Mouse (Mus musculus): ENCODE measurements around the gene Ap4s1. TPM values are rescaled to one million over a fixed set of nuclear protein-coding genes. Genes with fewer than 3 reads are reported as not detected.

Gene Ap4s1
- polyA plus RNA-seq, 1 experiment from 2014 or later, result 34.9 TPM

- ATAC-seq (ENCODE audit: insufficient number of reproducible peaks, insufficient read depth, low FRiP score, low TSS enrichment, low read depth), result peak; percentile 20; the same call in 1 of the 2 replicates
Measured at GRCm38 (mm10) chr12:51735840-51736271, 45.0 kb downstream of the Ap4s1 start.

GRCm38 (mm10) chr12:51736381-51736780 is 45.5 kb downstream of the Ap4s1 start:
- 69% methylated on average over 3 of the region's 3 CpGs for WGBS
- Histone ChIP-seq H3K27ac (peak overlapping the region; percentile 45; the same call in 1 of the 2 replicates), H3K4me2 (no peak overlapping the region), H3K9ac (replicated peaks) (no peak overlapping the region), H3K27me3 (no peaks in the 10 kb centered on the region), H3K36me3 (peaks cover 4% of the 10 kb centered on the region; the same call in 1 of the 2 replicates), H3K4me3 (replicated peaks) (no peak overlapping the region), H3K4me1 (replicated peaks) (0 out of 2 replicates have a peak, but pooled peaks cover 5% of the 10 kb centered on the region), H3K9me3 (no peaks in the 10 kb centered on the region)
- ATAC-seq (ENCODE audit: insufficient number of reproducible peaks, insufficient read depth, low FRiP score, low TSS enrichment, low read depth), result no peak

More at GRCm38 (mm10) chr12:51735840-51736271, 45.0 kb downstream of the Ap4s1 start:
- no peak overlapping the region for H3K4me2 ChIP-seq
- no peak overlapping the region for H3K9ac ChIP-seq (replicated peaks)
- H3K9me3 ChIP-seq, result no peaks in the 10 kb centered on the region
- 0 out of 2 replicates have a peak, but pooled peaks cover 5% of the 10 kb centered on the region for H3K4me1 ChIP-seq (replicated peaks)
- no peak overlapping the region for H3K4me3 ChIP-seq (replicated peaks)
- H3K36me3 ChIP-seq, result 0 out of 2 replicates have a peak, but pooled peaks cover 2% of the 10 kb centered on the region
- 52% methylated on average over 7 of the region's 7 CpGs for WGBS
- H3K27ac ChIP-seq, result peak overlapping the region; percentile 45; the same call in 1 of the 2 replicates
- H3K27me3 ChIP-seq, result no peaks in the 10 kb centered on the region

DNA sequence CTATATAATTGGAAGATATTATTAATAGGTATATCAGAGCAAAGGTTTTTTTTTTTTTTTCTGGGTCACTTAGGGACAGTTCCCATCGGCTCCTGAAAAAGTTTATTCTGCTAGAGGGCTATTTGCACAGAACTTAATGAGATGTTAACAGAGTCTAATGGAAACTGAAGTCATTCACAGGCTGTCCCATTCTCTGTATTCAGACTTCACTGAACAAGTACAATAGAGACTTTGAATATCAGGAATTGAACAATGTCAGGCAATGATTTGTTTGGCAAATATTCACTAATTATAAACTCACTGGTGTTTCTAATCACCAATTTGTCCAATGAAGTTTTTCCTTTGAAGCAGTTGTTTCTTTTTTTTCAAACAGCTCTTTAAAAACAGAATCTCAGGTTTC is 46.0 kb downstream of the Ap4s1 start:
- H3K4me2 ChIP-seq, result no peak overlapping the region
- no peaks in the 10 kb centered on the region for H3K27me3 ChIP-seq
- no peak overlapping the region for H3K9ac ChIP-seq (replicated peaks)
- ATAC-seq (ENCODE audit: insufficient number of reproducible peaks, insufficient read depth, low FRiP score, low TSS enrichment, low read depth), result no peak
- WGBS, result 71% methylated on average over 1 of the region's 1 CpGs
- peaks cover 8% of the 10 kb centered on the region; the same call in 1 of the 2 replicates for H3K36me3 ChIP-seq
- H3K4me1 ChIP-seq (replicated peaks), result 0 out of 2 replicates have a peak, but pooled peaks cover 5% of the 10 kb centered on the region
- no peak overlapping the region for H3K27ac ChIP-seq
- no peak overlapping the region for H3K4me3 ChIP-seq (replicated peaks)
- H3K9me3 ChIP-seq, result no peaks in the 10 kb centered on the region

DNA sequence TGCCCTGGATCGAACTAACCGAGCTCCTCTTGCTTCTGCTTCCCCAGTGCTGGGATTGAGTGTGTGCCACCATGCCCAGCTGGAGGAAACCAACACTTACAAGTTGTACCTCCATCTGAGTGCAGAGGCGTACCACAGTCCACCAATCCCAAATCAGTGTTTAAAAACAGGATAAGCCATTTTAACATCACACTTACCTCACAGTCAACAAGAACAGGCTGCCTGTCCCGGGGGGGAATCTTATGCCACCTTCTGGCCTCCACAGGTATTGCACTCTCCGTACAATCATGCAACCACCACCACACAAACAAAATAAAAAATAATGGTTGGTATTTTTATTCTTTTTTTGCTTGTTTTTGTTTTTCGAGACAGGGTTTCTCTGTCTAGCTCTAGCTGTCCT is 50.9 kb downstream of the Ap4s1 start:
- no peak for ATAC-seq (ENCODE audit: insufficient number of reproducible peaks, insufficient read depth, low FRiP score, low TSS enrichment, low read depth)
- WGBS, result 87% methylated on average over 6 of the region's 6 CpGs
- no peak overlapping the region for H3K27ac ChIP-seq
- no peaks in the 10 kb centered on the region for H3K27me3 ChIP-seq
- no peak overlapping the region for H3K9ac ChIP-seq (replicated peaks)
- no peak overlapping the region for H3K4me3 ChIP-seq (replicated peaks)
- no peaks in the 10 kb centered on the region for H3K9me3 ChIP-seq
- no peaks in the 10 kb centered on the region for H3K4me1 ChIP-seq (replicated peaks)
- H3K4me2 ChIP-seq, result no peak overlapping the region
- peaks cover 51% of the 10 kb centered on the region for H3K36me3 ChIP-seq

DNA sequence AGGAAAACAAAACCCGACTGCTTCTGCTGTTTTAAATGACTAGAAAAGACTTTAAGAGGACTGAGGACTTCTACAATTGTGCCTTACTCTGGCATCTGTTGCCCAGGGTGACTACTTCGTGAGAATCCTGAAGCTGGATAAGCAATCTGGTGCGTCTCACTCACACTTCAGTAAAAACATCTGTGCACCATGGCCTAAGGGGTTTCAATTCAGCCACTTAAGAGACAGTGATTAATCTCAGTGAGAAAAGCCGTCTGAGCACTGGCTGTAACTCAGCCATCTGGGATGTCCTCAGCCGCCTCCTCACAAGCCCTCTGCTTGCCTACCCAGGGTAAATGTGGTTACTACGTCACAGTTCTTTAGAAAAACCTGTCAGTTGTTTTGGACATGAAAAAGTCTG is 54.1 kb downstream of the Ap4s1 start:
- no peaks in the 10 kb centered on the region for H3K27me3 ChIP-seq
- H3K27ac ChIP-seq, result no peak overlapping the region
- ATAC-seq (ENCODE audit: insufficient number of reproducible peaks, insufficient read depth, low FRiP score, low TSS enrichment, low read depth), result no peak
- WGBS, result 26% methylated on average over 6 of the region's 6 CpGs
- no peak overlapping the region for H3K4me2 ChIP-seq
- H3K9me3 ChIP-seq, result no peaks in the 10 kb centered on the region
- no peaks in the 10 kb centered on the region for H3K4me1 ChIP-seq (replicated peaks)
- H3K4me3 ChIP-seq (replicated peaks), result no peak overlapping the region
- H3K36me3 ChIP-seq, result peaks cover 80% of the 10 kb centered on the region
- no peak overlapping the region for H3K9ac ChIP-seq (replicated peaks)

GRCm38 (mm10) chr12:51747348-51747747 is 56.5 kb downstream of the Ap4s1 start:
- Histone ChIP-seq H3K4me2 (no peak overlapping the region), H3K9ac (replicated peaks) (no peak overlapping the region), H3K4me1 (replicated peaks) (no peaks in the 10 kb centered on the region), H3K9me3 (no peaks in the 10 kb centered on the region), H3K4me3 (replicated peaks) (no peak overlapping the region), H3K27me3 (no peaks in the 10 kb centered on the region), H3K36me3 (peaks cover 92% of the 10 kb centered on the region), H3K27ac (no peak overlapping the region)
- WGBS, result 94% methylated on average over 2 of the region's 2 CpGs
- ATAC-seq (ENCODE audit: insufficient number of reproducible peaks, insufficient read depth, low FRiP score, low TSS enrichment, low read depth), result no peak

DNA sequence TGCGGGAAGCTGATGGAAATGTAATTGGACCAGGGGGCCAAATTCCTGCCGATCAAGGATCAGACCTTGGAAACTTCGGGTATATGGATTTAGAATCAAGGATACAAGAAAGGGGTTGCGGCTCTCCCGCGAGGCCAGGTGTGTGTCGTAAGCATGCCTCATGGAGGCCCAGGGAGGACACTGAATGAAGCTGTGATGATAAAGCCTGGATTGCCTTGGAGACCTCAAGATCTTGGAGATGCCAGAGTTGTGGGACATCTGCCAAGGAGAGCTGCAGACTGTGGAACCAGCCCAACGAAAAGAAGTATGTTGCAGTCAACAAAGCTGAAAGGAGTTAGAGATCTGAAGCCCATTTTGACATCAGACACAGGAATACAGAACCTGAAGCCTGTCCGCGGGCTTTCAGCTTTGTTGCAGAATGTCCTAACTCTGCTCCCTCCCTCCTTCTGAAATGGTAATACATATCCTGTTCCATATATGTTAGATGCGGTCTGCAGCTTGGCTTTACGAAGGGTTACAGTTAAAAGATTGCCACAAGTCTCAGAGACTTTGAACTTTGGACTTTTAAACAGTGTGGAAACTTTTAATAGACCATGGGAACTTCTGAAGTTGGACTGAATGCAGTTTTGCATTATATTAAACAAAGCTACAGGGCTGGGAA is 65.2 kb downstream of the Ap4s1 start:
- Histone ChIP-seq H3K9ac (replicated peaks) (no peak overlapping the region), H3K9me3 (no peaks in the 10 kb centered on the region), H3K27ac (no peak overlapping the region), H3K4me3 (replicated peaks) (no peak overlapping the region), H3K4me2 (no peak overlapping the region), H3K4me1 (replicated peaks) (no peaks in the 10 kb centered on the region), H3K27me3 (no peaks in the 10 kb centered on the region), H3K36me3 (peaks cover 88% of the 10 kb centered on the region)
- WGBS, result 93% methylated on average over 12 of the region's 12 CpGs
- no peak for ATAC-seq (ENCODE audit: insufficient number of reproducible peaks, insufficient read depth, low FRiP score, low TSS enrichment, low read depth)

- H3K4me2 ChIP-seq, result no peak overlapping the region
- H3K9ac ChIP-seq (replicated peaks), result no peak overlapping the region
- H3K27ac ChIP-seq, result no peak overlapping the region
- H3K4me1 ChIP-seq (replicated peaks), result no peaks in the 10 kb centered on the region
- no peaks in the 10 kb centered on the region for H3K9me3 ChIP-seq
- H3K4me3 ChIP-seq (replicated peaks), result no peak overlapping the region
- peaks cover 85% of the 10 kb centered on the region for H3K36me3 ChIP-seq
- H3K27me3 ChIP-seq, result no peaks in the 10 kb centered on the region
- no peak for ATAC-seq (ENCODE audit: insufficient number of reproducible peaks, insufficient read depth, low FRiP score, low TSS enrichment, low read depth)
Measured at GRCm38 (mm10) chr12:51756599-51756961, 65.7 kb downstream of the Ap4s1 start.

GRCm38 (mm10) chr12:51759374-51759773 is 68.5 kb downstream of the Ap4s1 start:
- no peak overlapping the region for H3K4me2 ChIP-seq
- no peak overlapping the region for H3K27ac ChIP-seq
- no peak overlapping the region for H3K9ac ChIP-seq (replicated peaks)
- H3K4me1 ChIP-seq (replicated peaks), result no peaks in the 10 kb centered on the region
- 99% methylated on average over 3 of the region's 3 CpGs for WGBS
- no peak for ATAC-seq (ENCODE audit: insufficient number of reproducible peaks, insufficient read depth, low FRiP score, low TSS enrichment, low read depth)
- no peak overlapping the region for H3K4me3 ChIP-seq (replicated peaks)
- peaks cover 83% of the 10 kb centered on the region for H3K36me3 ChIP-seq
- no peaks in the 10 kb centered on the region for H3K9me3 ChIP-seq
- H3K27me3 ChIP-seq, result no peaks in the 10 kb centered on the region

DNA sequence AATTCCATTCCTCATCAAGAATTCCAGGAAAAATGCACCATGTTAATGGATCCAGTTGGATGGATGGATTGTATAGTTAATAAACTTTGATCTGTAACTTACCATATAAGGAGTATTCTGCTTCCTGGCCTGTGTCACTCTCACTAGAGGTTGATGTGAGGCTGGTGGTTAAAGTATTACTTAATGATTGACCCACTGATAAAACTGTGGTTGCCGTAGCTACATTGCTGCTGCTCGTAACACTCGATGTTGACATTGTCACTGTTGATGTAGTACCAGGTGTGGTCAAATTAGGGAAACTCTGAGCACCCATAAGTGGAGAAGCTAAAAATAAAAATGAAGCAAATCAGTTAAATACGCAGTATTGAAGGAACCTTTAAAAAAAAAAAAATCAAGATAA is 76.6 kb downstream of the Ap4s1 start:
- no peak for ATAC-seq (ENCODE audit: insufficient number of reproducible peaks, insufficient read depth, low FRiP score, low TSS enrichment, low read depth)
- no peaks in the 10 kb centered on the region for H3K4me1 ChIP-seq (replicated peaks)
- 95% methylated on average over 4 of the region's 4 CpGs for WGBS
- no peak overlapping the region for H3K4me2 ChIP-seq
- peaks cover 71% of the 10 kb centered on the region for H3K36me3 ChIP-seq
- H3K9ac ChIP-seq (replicated peaks), result no peak overlapping the region
- no peaks in the 10 kb centered on the region for H3K27me3 ChIP-seq
- H3K9me3 ChIP-seq, result no peaks in the 10 kb centered on the region
- H3K4me3 ChIP-seq (replicated peaks), result no peak overlapping the region
- no peak overlapping the region for H3K27ac ChIP-seq

DNA sequence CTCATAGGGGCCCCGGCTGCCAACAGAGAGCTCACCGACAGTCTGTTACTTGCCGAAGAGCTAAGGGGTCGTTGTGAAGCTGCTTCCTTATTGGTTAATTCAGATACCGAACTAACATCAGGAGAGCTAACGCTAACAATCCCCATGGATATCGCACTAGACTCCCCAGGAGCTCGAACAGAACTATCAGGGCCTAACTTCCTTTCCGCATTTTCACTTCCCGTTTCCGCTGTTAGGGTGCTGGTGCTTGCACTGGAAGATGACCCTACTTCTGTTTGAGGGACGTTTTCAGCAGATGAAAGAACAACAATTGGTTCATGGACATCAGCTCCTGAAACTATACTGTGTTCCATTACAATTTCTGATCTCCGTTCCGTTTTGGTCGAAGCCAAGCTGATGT is 77.9 kb downstream of the Ap4s1 start:
- WGBS, result 95% methylated on average over 15 of the region's 15 CpGs
- H3K27me3 ChIP-seq, result no peaks in the 10 kb centered on the region
- ATAC-seq (ENCODE audit: insufficient number of reproducible peaks, insufficient read depth, low FRiP score, low TSS enrichment, low read depth), result no peak
- no peak overlapping the region for H3K4me2 ChIP-seq
- H3K27ac ChIP-seq, result no peak overlapping the region
- H3K9me3 ChIP-seq, result no peaks in the 10 kb centered on the region
- no peak overlapping the region for H3K4me3 ChIP-seq (replicated peaks)
- H3K36me3 ChIP-seq, result peaks cover 68% of the 10 kb centered on the region
- no peaks in the 10 kb centered on the region for H3K4me1 ChIP-seq (replicated peaks)
- H3K9ac ChIP-seq (replicated peaks), result no peak overlapping the region

- H3K4me1 ChIP-seq (replicated peaks), result no peaks in the 10 kb centered on the region
- H3K4me3 ChIP-seq (replicated peaks), result no peak overlapping the region
- ATAC-seq (ENCODE audit: insufficient number of reproducible peaks, insufficient read depth, low FRiP score, low TSS enrichment, low read depth), result no peak
- WGBS, result 93% methylated on average over 7 of the region's 7 CpGs
- no peak overlapping the region for H3K4me2 ChIP-seq
- H3K27ac ChIP-seq, result no peak overlapping the region
- no peaks in the 10 kb centered on the region for H3K27me3 ChIP-seq
- H3K9me3 ChIP-seq, result no peaks in the 10 kb centered on the region; the same call in 1 of the 2 replicates
- peaks cover 91% of the 10 kb centered on the region for H3K36me3 ChIP-seq
- H3K9ac ChIP-seq (replicated peaks), result no peak overlapping the region
Measured at GRCm38 (mm10) chr12:51784842-51785241, 94.0 kb downstream of the Ap4s1 start.

Data from limb, embryonic 12.5 days (tissue).